Mouse (Mus musculus) liver, embryonic 14.5 days (tissue): ENCODE results near the gene Fuz.

ENCODE experiments used
- CTCF ChIP-seq: IDR thresholded peaks from 2 replicates; pipeline ENCODE4 v1.5.1; 2016; ENCODE audit warnings: antibody characterized with exemption, low read depth, control low read depth
- EP300 ChIP-seq: IDR thresholded peaks from 2 replicates; pipeline ENCODE4 v1.6.1; 2016; ENCODE audit warnings: antibody characterized with exemption, low read depth

DNA sequence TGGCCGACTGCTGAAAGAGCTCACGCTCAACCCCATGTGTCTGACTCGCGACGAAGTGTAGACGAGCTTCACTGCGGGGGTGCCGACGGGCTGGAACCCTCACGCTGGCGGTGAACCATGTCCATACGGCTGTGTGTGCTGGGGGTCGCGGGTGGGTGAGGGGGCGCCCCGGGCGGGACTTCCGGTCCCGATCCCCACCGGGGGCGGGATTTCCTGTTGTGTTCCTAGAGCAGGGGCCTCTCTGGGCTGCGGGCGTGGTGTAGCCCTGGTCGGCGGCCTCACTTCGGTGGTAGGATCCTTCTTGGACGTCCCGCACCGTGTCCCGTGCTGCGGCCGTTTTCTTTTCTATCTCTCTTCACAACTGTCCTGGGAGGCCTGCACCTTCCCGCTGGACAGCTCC lies 45.7 kb upstream of the Fuz start:
- TF ChIP-seq EP300 (no peak), CTCF (no peak)
